Mouse (Mus musculus): ENCODE data around the gene Siae.

The Siae gene

GRCm38 (mm10) chr9:37569231-37569835 is 13.8 kb downstream of the Siae start:
- no peak for ATAC-seq (ENCODE audit: low TSS enrichment)

GRCm38 (mm10) chr9:37572204-37572876 is 16.8 kb downstream of the Siae start:
- no peak for ATAC-seq (ENCODE audit: low TSS enrichment)

- ATAC-seq (ENCODE audit: low TSS enrichment): peak; percentile 78
These were observed 21.0 kb downstream of the Siae start for GRCm38 (mm10) chr9:37576436-37576930.

- ATAC-seq (ENCODE audit: low TSS enrichment): no peak
These were observed 28.1 kb downstream of the Siae start for GRCm38 (mm10) chr9:37583594-37583993.

GRCm38 (mm10) chr9:37586718-37587117 is 31.2 kb downstream of the Siae start:
- ATAC-seq (ENCODE audit: low TSS enrichment): no peak

GRCm38 (mm10) chr9:37590381-37590780 is 34.9 kb downstream of the Siae start:
- ATAC-seq (ENCODE audit: low TSS enrichment): no peak

- no peak for ATAC-seq (ENCODE audit: low TSS enrichment)
These were observed 36.5 kb downstream of the Siae start for GRCm38 (mm10) chr9:37592025-37592424.

- ATAC-seq (ENCODE audit: low TSS enrichment): no peak
These were observed 37.1 kb downstream of the Siae start for GRCm38 (mm10) chr9:37592633-37593032.

GRCm38 (mm10) chr9:37593690-37594089 is 38.2 kb downstream of the Siae start:
- peak; percentile 84 for ATAC-seq (ENCODE audit: low TSS enrichment)

GRCm38 (mm10) chr9:37595570-37595969 is 40.1 kb downstream of the Siae start:
- no peak for ATAC-seq (ENCODE audit: low TSS enrichment)

GRCm38 (mm10) chr9:37598637-37599036 is 43.1 kb downstream of the Siae start:
- no peak for ATAC-seq (ENCODE audit: low TSS enrichment)

- no peak for ATAC-seq (ENCODE audit: low TSS enrichment)
These were observed 45.2 kb downstream of the Siae start for GRCm38 (mm10) chr9:37600538-37601205.

GRCm38 (mm10) chr9:37605089-37605488 is 49.6 kb downstream of the Siae start:
- no peak for ATAC-seq (ENCODE audit: low TSS enrichment)

- no peak for ATAC-seq (ENCODE audit: low TSS enrichment)
These were observed 54.1 kb downstream of the Siae start for GRCm38 (mm10) chr9:37609558-37609957.

GRCm38 (mm10) chr9:37613182-37613910 is 57.8 kb downstream of the Siae start, which contains the start of gene Spa17:
TSS of gene Spa17 (minus strand) at chr9:37613722.
- ATAC-seq (ENCODE audit: low TSS enrichment): peak; percentile 62

- ATAC-seq (ENCODE audit: low TSS enrichment): peak; percentile 39
These were observed 58.4 kb downstream of the Siae start for GRCm38 (mm10) chr9:37613911-37614280.

- ATAC-seq (ENCODE audit: low TSS enrichment): no peak
These were observed 58.8 kb downstream of the Siae start for GRCm38 (mm10) chr9:37614316-37614715.

- ATAC-seq (ENCODE audit: low TSS enrichment): peak; percentile 48
These were observed 59.7 kb downstream of the Siae start for GRCm38 (mm10) chr9:37615220-37615619.

- ATAC-seq (ENCODE audit: low TSS enrichment): no peak
These were observed 61.3 kb downstream of the Siae start for GRCm38 (mm10) chr9:37616770-37617169.

GRCm38 (mm10) chr9:37621290-37621689 is 65.8 kb downstream of the Siae start:
- ATAC-seq (ENCODE audit: low TSS enrichment): no peak

- ATAC-seq (ENCODE audit: low TSS enrichment): peak; percentile 8; the same call in 1 of the 2 replicates
These were observed 68.5 kb downstream of the Siae start for GRCm38 (mm10) chr9:37623981-37624380.

- peak; percentile 25; the same call in 1 of the 2 replicates for ATAC-seq (ENCODE audit: low TSS enrichment)
These were observed 69.0 kb downstream of the Siae start for GRCm38 (mm10) chr9:37624502-37624901.

Measured in frontal cortex, adult (tissue).